Mouse (Mus musculus) megakaryocyte, embryonic 14.5 days (primary cell): ENCODE measurements around the gene Gria3. TPM values are rescaled to one million over a fixed set of nuclear protein-coding genes. Genes with fewer than 3 reads are reported as not detected.

ENCODE experiments used
- H3K27me3 ChIP-seq: replicated peaks from 2 replicates; pipeline ENCODE3; 2012; ENCODE audit warnings: inconsistent platforms
- H3K36me3 ChIP-seq: replicated peaks from 2 replicates; pipeline ENCODE3; 2012; ENCODE audit warnings: low read length, inconsistent platforms, mixed read lengths
- H3K4me1 ChIP-seq: 2 replicates; pipeline ENCODE4 v1.6.1; 2012; ENCODE audit warnings: inconsistent platforms
- H3K4me3 ChIP-seq: replicated peaks from 2 replicates; pipeline ENCODE3; 2012; ENCODE audit warnings: moderate library complexity, mild to moderate bottlenecking, inconsistent platforms
- H3K9me3 ChIP-seq: 2 replicates; pipeline ENCODE4 v1.6.1; 2012; ENCODE audit warnings: inconsistent platforms
- FLI1 ChIP-seq: IDR thresholded peaks from 2 replicates; pipeline ENCODE4 v1.6.1; 2012; ENCODE audit warnings: low read length, inconsistent platforms, mixed read lengths
- GATA1 ChIP-seq: IDR thresholded peaks from 3 replicates; pipeline ENCODE4 v1.6.1; 2012; ENCODE audit warnings: mixed read lengths, low read length, inconsistent platforms, borderline replicate concordance
- polyA plus RNA-seq: library from polyadenylated mRNA; stranded (reverse); fragments of >175 nt; gene quantifications from 2 replicates; pipeline ENCODE4 v1.2.3, GENCODE M21; 2012; ENCODE audit warnings: low replicate concordance; ENCODE audit not compliant: insufficient read depth

The Gria3 gene
- polyA plus RNA-seq, 1 experiment: 0.20 TPM

- Histone ChIP-seq H3K4me1 (no peaks in the 10 kb centered on the region), H3K4me3 (no peak overlapping the region), H3K27me3 (peaks cover 4% of the 10 kb centered on the region), H3K36me3 (no peaks in the 10 kb centered on the region), H3K9me3 (no peaks in the 10 kb centered on the region)
- TF ChIP-seq GATA1 (no peak), FLI1 (no peak)
Observed at GRCm38 (mm10) chrX:41428011-41428410, 27.4 kb downstream of the Gria3 start.

- Histone ChIP-seq H3K4me3 (no peak overlapping the region), H3K36me3 (no peaks in the 10 kb centered on the region), H3K27me3 (peaks cover 7% of the 10 kb centered on the region), H3K4me1 (no peaks in the 10 kb centered on the region), H3K9me3 (no peaks in the 10 kb centered on the region)
- no peak for TF ChIP-seq FLI1
- TF ChIP-seq GATA1: no peak
Observed at GRCm38 (mm10) chrX:41435541-41435940, 34.9 kb downstream of the Gria3 start.

GRCm38 (mm10) chrX:41438841-41439240 lies 38.2 kb downstream of the Gria3 start:
- H3K4me1 ChIP-seq: no peaks in the 10 kb centered on the region
- no peak for TF ChIP-seq GATA1
- TF ChIP-seq FLI1: no peak
- no peaks in the 10 kb centered on the region for H3K9me3 ChIP-seq
- H3K4me3 ChIP-seq: no peak overlapping the region
- H3K27me3 ChIP-seq: peaks cover 9% of the 10 kb centered on the region
- no peaks in the 10 kb centered on the region for H3K36me3 ChIP-seq

- TF ChIP-seq FLI1 (no peak), GATA1 (no peak)
- Histone ChIP-seq H3K4me1 (no peaks in the 10 kb centered on the region), H3K4me3 (no peak overlapping the region), H3K9me3 (no peaks in the 10 kb centered on the region), H3K27me3 (no peaks in the 10 kb centered on the region), H3K36me3 (no peaks in the 10 kb centered on the region)
Observed at GRCm38 (mm10) chrX:41448876-41449275, 48.2 kb downstream of the Gria3 start.

GRCm38 (mm10) chrX:41477486-41477885 lies 76.8 kb downstream of the Gria3 start:
- H3K9me3 ChIP-seq: peaks cover 2% of the 10 kb centered on the region; the same call in 1 of the 2 replicates
- no peaks in the 10 kb centered on the region for H3K4me1 ChIP-seq
- TF ChIP-seq GATA1 (no peak), FLI1 (no peak)
- H3K36me3 ChIP-seq: no peaks in the 10 kb centered on the region
- H3K27me3 ChIP-seq: peaks cover 2% of the 10 kb centered on the region
- H3K4me3 ChIP-seq: no peak overlapping the region

- Histone ChIP-seq H3K36me3 (no peaks in the 10 kb centered on the region), H3K27me3 (no peaks in the 10 kb centered on the region), H3K4me1 (no peaks in the 10 kb centered on the region), H3K9me3 (no peaks in the 10 kb centered on the region), H3K4me3 (no peak overlapping the region)
- TF ChIP-seq GATA1 (no peak), FLI1 (no peak)
Observed at GRCm38 (mm10) chrX:41496528-41496927, 95.9 kb downstream of the Gria3 start.

- no peak overlapping the region for H3K4me3 ChIP-seq
- TF ChIP-seq FLI1 (no peak), GATA1 (no peak)
- peaks cover 4% of the 10 kb centered on the region for H3K27me3 ChIP-seq
- no peaks in the 10 kb centered on the region for H3K9me3 ChIP-seq
- no peaks in the 10 kb centered on the region for H3K36me3 ChIP-seq
- no peaks in the 10 kb centered on the region for H3K4me1 ChIP-seq
Observed at GRCm38 (mm10) chrX:41505371-41505770, 104.7 kb downstream of the Gria3 start.

- no peaks in the 10 kb centered on the region for H3K9me3 ChIP-seq
- H3K36me3 ChIP-seq: no peaks in the 10 kb centered on the region
- peaks cover 2% of the 10 kb centered on the region for H3K27me3 ChIP-seq
- H3K4me3 ChIP-seq: no peak overlapping the region
- TF ChIP-seq GATA1 (no peak), FLI1 (no peak)
- H3K4me1 ChIP-seq: no peaks in the 10 kb centered on the region
Observed at GRCm38 (mm10) chrX:41507959-41508358, 107.3 kb downstream of the Gria3 start.

GRCm38 (mm10) chrX:41514982-41515381 lies 114.3 kb downstream of the Gria3 start:
- Histone ChIP-seq H3K36me3 (no peaks in the 10 kb centered on the region), H3K27me3 (no peaks in the 10 kb centered on the region), H3K4me1 (no peaks in the 10 kb centered on the region), H3K9me3 (no peaks in the 10 kb centered on the region), H3K4me3 (no peak overlapping the region)
- TF ChIP-seq FLI1: no peak
- no peak for TF ChIP-seq GATA1

GRCm38 (mm10) chrX:41532511-41532910 lies 131.9 kb downstream of the Gria3 start:
- Histone ChIP-seq H3K36me3 (no peaks in the 10 kb centered on the region), H3K27me3 (peaks cover 4% of the 10 kb centered on the region), H3K9me3 (no peaks in the 10 kb centered on the region), H3K4me1 (no peaks in the 10 kb centered on the region), H3K4me3 (no peak overlapping the region)
- TF ChIP-seq FLI1: no peak
- TF ChIP-seq GATA1: no peak

GRCm38 (mm10) chrX:41535886-41536285 lies 135.2 kb downstream of the Gria3 start:
- H3K4me1 ChIP-seq: no peaks in the 10 kb centered on the region

More at GRCm38 (mm10) chrX:41535886-41536285, 135.2 kb downstream of the Gria3 start:
- Histone ChIP-seq H3K9me3 (no peaks in the 10 kb centered on the region), H3K4me3 (no peak overlapping the region), H3K36me3 (no peaks in the 10 kb centered on the region), H3K27me3 (no peaks in the 10 kb centered on the region)
- no peak for TF ChIP-seq FLI1
- TF ChIP-seq GATA1: no peak
